Mouse (Mus musculus) ES-E14 (cell line): Measurements from ENCODE around the gene Pou2f2.

Experiments used
- CHD2 ChIP-seq: IDR thresholded peaks from 2 replicates; pipeline ENCODE4 v1.6.1; 2014; ENCODE audit warnings: mild to moderate bottlenecking, low read depth, low read length, inconsistent platforms
- HCFC1 ChIP-seq: IDR thresholded peaks from 2 replicates; pipeline ENCODE4 v1.6.1; 2012; ENCODE audit warnings: low read length, inconsistent platforms, borderline replicate concordance; ENCODE audit not compliant: insufficient read depth
- MAFK ChIP-seq: IDR thresholded peaks from 2 replicates; pipeline ENCODE4 v1.6.1; 2014; ENCODE audit warnings: mild to moderate bottlenecking, low read depth, low read length, inconsistent platforms; ENCODE audit not compliant: insufficient read depth
- ZC3H11A ChIP-seq: IDR thresholded peaks from 2 replicates; pipeline ENCODE4 v1.6.1; 2012; ENCODE audit warnings: low read depth, mild to moderate bottlenecking, inconsistent platforms, low read length, borderline replicate concordance

- TF ChIP-seq HCFC1, result no peak
- TF ChIP-seq ZC3H11A, result no peak
- TF ChIP-seq MAFK, result no peak
- no peak for TF ChIP-seq CHD2
These were observed 107.4 kb downstream of the Pou2f2 start, which contains the start of the genes Grik5 and Zfp574 for GRCm38 (mm10) chr7:25071979-25072715.
